Mouse (Mus musculus): ENCODE results near the gene Itsn1. TPM values are rescaled to one million over a fixed set of nuclear protein-coding genes. Genes with fewer than 3 reads are reported as not detected.

The Itsn1 gene
- total RNA-seq, 4 experiments from 2014 or later = 141 to 206 (median 179) TPM

DNA sequence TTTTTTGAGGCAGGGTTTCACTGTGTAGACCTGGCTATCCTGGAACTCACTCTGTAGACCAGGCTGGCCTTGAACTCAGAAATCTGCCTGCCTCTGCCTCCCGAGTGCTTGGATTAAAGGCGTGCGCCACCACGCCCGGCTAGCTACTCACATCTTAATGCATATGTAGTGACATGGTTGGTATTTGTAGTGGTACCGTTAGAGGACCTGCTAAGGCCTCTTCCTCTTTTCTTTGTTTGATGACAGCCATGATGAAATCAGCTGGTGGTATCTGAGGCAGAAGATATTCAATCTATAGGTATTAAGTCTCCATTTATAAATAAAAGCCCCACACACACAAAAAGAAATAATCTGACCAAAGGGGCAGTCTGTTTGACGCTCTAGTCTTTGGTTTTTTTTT is 82.3 kb downstream of the Itsn1 start:
- no peak for DNase-seq (ENCODE audit: low spot score in 2 of 2)

DNA sequence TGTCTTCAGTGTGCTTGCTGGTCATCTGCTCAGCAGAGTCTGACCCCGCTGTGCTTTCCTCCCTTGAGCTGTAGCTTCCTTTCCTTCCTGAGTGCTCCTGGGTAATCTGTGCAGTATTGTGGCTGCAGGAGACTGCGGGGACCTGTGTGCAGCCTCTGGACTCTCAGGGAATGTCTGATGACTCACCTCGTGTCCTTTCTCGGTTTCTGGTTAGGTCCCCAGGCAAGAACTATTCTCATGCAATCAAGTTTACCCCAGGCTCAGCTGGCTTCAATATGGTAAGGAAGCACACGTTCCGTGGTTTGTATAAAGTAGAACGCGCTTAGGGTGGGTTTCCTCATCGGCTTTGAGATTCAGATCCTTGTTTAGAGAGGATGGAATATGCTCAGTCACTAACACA is 82.8 kb downstream of the Itsn1 start:
- DNase-seq (ENCODE audit: low spot score in 2 of 2) = no peak

DNA sequence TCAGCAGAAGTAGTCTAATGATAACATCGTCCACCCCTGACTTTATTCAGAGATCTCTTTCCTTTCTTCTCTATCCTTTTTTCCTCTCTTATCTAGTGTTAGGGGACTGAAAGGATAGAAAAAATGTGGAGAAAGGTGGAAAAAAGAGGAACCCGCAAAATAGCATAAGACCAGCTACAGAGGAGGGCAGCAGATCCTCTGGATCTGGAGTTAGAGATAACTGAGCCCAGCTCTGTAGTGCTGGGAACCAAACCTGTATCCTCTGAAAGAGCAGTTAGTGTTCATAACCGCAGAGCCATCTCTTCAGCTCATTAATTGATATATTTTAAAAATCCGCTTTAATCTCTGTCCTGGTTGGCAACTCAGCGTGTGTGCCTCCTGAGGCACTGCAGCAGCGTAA is 84.5 kb downstream of the Itsn1 start:
- no peak for DNase-seq (ENCODE audit: low spot score in 2 of 2)

DNA sequence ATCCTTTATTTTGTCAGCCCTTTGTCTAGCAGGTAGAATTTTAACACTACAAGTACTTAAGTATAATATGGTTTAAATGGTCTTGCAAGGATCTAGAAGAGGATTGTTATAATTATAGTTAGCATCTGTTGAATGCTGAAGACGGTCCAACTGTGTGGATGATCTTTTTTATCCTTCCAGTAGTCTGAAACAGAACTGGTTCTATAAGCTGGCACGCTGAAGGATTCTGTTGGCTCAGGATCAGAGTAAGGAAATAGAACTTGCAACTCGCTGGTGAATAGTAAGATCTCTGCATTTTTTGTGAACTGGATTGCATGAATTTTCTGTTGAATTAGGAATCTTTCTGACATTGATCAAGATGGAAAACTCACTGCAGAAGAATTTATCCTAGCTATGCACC is 86.0 kb downstream of the Itsn1 start:
- no peak for DNase-seq (ENCODE audit: low spot score in 2 of 2)

DNA sequence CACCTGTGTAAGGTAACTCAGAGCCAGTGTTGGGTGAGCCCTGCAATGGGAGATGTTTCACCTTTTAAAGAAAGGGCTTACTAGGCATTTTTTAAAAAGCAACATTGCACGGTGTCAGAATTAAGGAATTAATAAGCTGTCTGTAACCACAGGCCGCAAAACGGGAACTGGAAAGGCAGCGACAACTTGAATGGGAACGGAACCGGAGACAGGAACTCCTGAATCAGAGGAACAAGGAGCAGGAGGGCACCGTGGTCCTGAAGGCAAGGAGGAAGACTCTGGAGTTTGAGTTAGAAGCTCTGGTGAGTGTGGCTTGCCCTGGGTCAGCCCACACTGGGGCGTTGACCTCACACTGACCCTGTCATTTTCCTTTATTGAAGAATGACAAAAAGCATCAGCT is 91.2 kb downstream of the Itsn1 start:
- DNase-seq (ENCODE audit: low spot score in 2 of 2) = no peak

DNA sequence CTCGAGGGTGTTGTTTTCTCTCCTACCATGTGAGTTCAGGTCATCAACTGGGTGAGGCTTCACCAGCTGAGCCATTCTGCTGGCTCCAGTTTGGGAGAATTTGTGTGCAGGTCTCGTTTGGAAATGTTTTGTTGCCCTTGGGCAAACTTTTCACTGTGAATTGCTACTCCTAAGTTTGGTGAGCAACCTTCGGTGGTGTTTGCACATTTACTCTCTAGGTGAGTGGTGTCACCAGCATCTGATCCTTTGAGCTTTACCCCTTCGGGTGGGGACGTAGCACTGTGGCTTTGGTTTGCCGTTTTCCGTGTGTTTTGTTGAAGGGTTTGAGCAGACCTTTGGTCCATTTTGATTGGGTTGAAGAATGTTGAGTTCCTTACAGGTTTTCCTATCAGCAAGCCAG is 93.2 kb downstream of the Itsn1 start:
- DNase-seq (ENCODE audit: low spot score in 2 of 2) = no peak

DNA sequence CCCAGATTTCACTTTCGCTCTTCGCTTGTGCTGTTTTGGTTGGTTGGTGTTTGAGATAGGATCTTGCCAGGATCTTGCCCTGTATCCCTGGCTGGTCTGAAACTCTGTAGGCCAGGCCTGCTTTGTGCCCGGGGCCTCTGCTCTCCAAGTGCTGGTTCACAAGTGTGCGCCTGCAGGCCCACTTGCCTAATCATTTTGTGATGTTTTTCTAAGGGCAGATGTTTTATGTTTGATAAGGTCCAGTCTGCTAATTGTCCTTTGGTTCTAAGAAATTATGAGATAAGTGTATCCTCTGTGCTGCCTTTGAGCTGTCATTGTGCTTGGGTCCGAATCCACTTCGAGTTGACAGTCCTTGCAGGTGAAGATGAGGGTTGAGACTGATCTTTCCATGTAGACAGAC is 93.7 kb downstream of the Itsn1 start:
- DNase-seq (ENCODE audit: low spot score in 2 of 2) = no peak

DNA sequence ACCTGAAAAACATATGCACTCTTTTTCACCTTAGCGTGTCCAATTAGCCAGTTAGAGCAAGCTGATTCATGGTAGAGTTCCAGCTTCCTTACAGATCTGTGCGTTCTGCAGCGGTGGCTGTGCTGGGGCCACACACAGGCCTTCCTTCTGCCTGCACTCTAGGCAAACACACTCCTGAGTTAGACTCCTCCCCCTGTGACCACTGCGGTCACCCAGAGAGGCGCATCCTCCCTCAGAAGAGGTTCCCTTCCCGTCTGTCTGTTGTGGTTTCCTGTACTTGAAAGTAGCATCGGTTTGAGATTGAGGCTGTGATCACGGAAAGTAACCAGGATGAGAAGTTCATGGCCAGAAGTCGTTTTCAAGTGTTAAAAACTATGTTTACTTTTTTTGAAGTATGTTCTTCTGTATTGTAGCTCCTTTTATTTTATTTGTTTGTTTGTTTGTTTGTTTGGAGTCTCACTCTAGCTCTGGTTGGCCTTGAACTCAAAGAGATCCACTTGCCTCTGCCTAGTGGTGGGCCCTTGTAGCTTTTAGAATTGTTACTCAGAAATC is 96.8 kb downstream of the Itsn1 start:
- DNase-seq (ENCODE audit: low spot score in 2 of 2) = no peak

DNA sequence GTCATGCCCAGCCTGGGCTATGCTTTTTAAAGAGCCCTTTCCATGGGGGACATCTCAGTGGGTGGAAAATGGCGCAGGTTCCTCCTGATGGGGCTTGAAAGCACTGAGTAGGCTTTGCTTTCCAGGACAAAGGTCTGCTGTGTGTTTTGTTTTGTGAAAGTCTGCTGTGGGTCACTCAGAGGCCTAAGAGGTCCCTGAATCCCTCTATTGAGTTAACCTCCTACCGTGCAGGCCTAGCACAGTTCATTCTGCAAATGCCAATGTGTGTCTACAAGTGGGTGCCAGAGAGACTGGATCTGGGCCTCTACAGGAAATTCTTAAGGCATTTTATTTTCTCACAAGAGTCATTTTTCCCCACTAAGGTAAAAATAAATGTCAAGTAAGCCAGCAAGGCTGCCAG is 97.8 kb downstream of the Itsn1 start:
- no peak for DNase-seq (ENCODE audit: low spot score in 2 of 2)

DNA sequence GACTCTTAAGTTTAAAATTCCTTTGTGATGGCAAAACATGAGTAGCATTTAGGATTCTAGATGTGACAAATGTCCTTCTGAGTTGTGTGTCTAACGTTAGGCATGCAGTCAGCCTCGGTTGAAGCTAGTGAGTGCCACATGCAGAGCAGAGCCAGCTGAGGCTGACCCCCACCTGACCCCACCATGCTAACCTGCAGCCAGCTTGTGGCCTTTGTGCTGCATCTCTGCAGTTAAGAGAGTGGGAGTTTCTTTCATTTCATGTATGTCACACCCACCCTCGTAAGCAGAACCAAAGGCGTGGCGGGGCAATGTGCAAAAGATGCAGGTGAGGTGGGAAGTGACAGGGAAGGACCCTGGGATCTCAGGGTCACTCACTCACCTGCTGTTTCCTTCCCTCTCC is 98.4 kb downstream of the Itsn1 start:
- DNase-seq (ENCODE audit: low spot score in 2 of 2) = no peak

DNA sequence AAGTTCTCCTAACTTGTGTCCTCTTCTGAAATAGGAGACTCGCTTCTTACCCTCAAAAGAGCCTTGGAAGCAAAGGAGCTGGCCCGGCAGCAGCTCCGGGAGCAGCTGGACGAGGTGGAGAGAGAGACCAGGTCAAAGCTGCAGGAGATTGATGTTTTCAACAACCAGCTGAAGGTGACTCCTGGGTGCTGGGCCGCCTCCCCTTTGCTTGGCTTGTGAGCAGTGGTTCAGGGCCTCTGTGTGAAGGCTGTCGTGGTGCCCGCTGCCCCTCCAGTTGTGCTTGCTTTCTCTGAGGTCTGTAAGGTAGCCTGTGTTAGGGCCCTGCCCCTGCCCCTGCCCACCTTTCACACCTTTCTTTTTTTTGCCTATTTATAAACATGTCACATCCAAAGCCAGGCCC is 99.1 kb downstream of the Itsn1 start:
- DNase-seq (ENCODE audit: low spot score in 2 of 2) = no peak

DNA sequence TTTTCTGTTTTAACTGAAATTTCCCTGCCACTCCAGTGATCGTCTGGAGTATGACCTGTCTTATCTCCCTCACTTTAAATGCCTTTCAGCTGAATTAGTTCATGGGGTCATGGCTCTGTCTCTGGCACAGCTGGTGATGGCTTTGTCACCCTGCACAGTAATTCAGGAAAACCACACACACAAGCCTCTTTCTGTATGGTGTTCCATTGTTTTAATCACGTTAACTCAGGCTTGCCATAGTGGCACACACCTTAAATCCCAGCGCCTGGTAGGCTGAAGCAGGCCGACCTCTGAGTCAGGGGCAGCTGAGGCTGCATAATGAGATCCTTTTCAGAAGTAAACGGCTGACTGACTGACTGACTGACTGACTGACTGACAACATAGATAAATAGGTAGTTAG is 99.5 kb downstream of the Itsn1 start:
- no peak for DNase-seq (ENCODE audit: low spot score in 2 of 2)

DNA sequence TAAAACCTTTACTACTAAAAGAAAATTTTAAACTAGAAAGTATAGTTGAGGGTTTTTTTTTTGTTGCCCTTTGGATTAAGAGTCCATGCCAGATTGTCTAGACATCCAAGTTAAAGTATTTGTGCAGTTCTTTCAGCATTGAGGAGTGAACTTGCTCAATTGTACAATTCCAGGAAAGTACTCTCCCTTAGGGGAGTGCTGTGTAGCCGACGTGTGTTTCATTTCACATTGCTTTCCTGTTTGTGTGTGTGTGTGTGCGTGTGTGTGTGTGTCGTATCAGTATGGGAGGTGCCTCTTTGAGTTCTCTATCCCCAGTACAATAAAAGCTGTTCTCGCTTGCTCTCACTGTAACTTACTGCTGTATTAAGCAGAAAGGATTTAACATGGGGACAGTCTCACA is 100.0 kb downstream of the Itsn1 start:
- DNase-seq (ENCODE audit: low spot score in 2 of 2) = no peak

DNA sequence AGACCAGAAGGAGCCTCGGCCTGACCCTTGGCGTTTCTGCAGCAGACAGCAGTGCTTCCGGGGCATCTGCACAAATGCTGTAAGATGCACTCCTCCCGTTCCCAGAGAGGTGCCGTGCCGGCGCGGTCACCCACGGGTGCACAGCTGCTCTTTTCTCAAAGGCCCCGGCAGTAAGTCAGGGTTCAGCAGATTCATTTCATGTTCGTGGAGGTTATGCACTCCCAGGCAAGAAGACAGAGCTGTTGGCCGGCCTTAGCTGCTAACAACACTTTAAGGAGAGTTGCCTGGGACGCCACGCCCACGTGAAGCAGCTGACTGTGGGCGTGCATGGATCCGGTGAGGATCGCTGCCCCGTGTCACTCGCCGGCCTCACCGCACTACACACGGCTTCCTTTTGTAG is 101.2 kb downstream of the Itsn1 start:
- no peak for DNase-seq (ENCODE audit: low spot score in 2 of 2)

DNA sequence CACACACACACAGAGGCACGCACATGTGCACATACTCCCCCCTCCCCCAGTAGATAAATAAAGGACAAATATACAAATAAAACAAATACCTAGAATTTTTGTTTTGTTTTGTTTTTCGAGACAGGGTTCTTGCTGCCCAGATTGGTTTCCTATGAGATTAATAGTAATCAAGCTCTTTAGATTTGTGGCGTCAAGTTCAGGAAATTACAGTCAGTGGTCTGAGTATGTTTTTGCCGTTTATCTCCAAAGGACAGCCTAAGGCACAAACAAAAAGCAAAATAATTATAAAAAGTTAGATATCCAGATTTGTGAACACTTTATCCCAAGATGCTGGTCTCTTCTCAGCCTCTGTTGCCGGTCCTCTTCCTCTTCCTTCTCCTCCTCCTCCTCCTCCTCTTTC is 104.0 kb downstream of the Itsn1 start:
- DNase-seq (ENCODE audit: low spot score in 2 of 2) = no peak

DNA sequence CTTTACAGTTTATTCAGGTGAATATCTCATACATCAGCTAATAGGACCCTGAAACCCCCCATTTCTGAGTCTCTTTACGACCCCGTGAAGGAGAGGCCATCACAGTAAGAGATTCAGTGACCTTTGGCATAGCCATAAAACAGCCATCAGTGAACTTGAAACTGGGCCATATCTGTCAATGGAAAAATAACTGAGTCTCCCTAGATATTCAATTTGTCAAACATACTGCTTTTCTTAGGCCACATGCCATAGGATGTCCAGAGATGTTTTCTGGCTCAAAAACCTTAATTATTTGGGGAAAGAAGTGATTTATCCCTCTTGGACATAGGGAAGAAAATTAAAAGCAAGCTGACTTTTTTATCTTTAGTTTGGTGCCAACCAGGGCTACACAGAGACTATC is 104.5 kb downstream of the Itsn1 start:
- no peak for DNase-seq (ENCODE audit: low spot score in 2 of 2)

DNA sequence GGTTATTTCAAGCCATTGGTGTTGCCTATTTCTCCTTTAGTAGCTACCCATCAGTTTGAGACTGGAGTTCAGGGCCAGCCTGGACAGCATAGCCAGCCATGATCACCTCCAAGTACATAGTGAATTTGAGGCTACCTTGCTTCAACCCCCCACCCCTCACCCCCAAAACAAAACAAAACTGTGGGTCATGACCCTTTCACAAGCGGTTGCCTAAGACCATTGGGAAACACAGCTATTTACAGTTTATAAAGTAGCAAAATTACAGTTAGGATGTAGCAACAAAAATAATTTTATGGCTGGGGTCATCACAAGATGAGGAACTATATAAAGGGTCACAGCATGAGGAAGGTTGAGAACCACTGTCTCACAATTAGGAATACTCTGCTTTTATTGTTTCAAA is 104.9 kb downstream of the Itsn1 start:
- DNase-seq (ENCODE audit: low spot score in 2 of 2) = no peak

DNA sequence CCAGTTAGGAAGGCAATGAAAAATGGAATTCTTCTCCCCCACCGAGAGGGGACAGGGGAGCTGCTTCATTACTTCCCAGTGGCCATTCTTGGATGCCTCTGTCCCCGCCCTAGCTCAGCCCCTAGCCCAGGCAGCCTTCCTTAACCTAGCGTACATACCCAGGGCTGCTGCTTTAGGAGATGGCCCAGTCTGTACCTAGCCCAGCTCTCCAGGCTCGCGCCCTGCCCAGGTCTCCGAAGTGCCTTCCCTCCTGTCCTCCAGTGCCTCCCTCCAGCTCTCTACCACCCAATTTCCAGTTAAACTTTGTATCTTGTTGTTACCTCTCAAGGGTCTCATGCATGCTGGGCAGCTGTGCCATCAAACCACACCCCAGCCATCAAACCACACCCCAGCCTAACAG is 106.7 kb downstream of the Itsn1 start:
- DNase-seq (ENCODE audit: low spot score in 2 of 2) = no peak

DNA sequence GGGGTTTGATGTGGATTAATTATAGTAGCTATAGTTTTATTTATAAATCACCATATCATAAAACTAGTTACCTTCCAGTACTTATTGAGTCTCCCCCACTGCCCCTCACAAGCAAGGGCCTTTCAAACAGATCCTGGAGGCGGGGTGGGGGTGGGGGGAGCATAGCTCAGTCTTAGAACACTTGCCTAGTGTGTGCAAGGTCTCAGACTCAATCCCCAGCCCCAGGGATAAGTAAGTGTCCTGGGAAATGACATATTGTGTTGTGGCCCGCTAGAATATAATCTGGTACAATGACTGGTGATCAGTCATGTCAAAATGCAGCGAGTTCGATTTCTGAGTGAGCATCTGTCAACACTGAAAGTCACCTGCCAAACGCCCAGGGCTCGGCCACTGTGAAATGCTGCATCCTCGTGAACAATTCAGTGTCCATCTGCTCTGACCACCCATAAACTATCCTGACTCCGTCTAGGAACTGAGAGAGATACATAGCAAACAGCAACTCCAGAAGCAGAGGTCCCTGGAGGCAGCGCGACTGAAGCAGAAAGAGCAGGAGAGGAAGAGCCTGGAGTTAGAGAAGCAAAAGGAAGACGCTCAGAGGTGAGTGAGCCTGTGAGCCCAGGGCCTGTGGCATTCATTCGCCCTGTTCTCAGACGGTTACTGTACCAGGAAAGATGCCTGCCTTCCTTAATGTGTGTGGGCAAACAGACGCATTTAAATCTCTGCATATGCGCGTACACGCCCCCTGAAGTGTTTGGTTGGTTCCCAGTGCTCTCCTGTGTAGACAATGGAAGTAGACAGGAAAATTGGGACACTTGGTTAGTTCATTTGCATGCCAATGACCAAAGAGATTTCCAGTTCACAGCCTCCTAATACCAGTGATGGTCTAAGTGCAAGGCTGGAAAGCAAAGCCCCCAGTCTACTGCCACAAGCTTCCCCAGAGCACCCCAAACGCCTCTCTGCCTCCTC is 107.8 kb downstream of the Itsn1 start:
- DNase-seq (ENCODE audit: low spot score in 2 of 2) = no peak

DNA sequence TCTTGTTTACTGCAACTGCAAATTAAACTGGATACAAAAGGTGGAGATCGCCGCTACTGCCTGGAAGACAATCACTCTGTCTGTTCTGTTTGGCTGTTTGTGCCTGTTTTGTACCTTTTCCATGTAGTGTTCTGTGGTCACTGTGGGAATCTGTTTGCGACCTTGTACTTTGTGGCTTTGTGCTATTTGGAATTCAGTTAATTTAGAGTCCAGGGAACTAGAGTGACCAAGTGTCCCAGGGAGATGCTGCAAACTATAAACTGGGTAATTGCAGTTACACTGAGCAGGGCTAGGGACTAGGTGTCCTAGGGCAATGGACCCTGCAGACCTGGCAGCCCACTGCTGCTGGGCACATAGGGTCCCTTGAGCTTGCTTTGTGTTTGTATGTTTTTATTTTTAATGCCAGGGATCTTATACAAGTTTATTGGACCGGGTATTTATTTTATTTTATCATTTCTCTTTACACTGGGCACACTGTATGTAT is 108.5 kb downstream of the Itsn1 start:
- no peak for DNase-seq (ENCODE audit: low spot score in 2 of 2)

DNA sequence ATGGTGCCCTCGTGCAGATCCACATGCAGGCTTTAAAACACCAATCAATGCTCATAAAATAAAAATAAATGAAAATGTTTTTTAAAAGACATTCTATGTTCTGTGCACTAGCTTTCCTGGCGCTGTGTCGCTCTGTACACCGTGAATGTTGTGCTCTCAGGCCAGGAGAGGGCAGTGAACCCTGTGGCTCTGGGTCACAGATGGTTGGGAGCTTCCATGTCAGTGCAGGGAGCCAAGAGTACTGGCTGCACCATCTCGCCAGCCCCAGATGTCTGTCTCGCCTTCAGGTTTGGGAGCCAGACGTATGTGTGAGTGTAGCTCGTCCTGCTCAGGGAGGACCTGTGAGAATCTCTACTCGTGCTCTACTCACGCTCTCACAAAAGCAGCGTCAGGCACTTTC is 109.7 kb downstream of the Itsn1 start:
- DNase-seq (ENCODE audit: low spot score in 2 of 2) = no peak

DNA sequence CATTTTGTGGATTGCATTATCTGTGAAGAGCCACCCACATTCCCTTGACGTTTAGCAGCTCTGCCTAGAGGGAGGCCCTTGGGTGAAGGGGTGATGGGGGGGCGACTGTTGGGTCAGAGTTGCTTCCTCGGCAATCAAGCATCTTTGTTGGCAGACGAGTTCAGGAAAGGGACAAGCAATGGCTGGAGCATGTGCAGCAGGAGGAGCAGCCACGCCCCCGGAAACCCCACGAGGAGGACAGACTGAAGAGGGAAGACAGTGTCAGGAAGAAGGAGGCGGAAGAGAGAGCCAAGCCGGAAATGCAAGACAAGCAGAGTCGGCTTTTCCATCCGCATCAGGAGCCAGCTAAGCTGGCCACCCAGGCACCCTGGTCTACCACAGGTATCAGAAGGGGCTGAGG is 110.4 kb downstream of the Itsn1 start:
- DNase-seq (ENCODE audit: low spot score in 2 of 2) = no peak

DNA sequence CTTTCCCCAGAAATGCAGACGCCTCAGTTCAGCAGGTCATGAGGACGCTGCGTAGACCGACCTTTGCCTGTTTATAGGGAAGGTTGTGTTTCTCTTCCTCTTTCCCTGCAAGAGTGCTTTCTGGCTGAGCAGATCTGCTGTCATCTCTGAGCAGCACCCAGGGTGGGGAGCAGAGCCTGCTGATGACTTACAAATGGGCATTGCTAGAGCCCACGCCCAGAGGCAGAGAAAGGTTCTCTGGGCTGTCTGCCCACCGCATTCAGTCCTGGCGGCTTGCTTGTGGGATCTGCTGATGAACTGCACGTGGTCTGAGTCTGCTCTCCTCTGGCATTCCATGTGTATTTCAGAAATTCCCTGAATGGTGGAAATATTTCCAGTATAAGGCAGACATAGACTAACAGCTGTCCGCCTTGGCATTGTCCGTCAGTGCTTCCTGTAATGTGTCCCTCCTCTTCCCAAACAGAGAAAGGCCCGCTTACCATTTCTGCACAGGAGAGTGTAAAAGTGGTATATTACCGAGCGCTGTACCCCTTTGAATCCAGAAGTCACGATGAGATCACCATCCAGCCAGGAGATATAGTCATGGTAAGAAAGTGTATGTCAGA is 112.0 kb downstream of the Itsn1 start:
- DNase-seq (ENCODE audit: low spot score in 2 of 2) = no peak
